Mouse (Mus musculus) MEL (cell line): ENCODE measurements at regions not wholly inside any gene's neighbourhood (a gene's known extent, or its start where the extent isn't known, plus 50 kb on each side); places are given as distances from the start of the nearest gene placed in this dataset.
"Not testable (repeated sequence)": the region's sequence is repeated elsewhere in the genome, so short reads cannot be mapped to it uniquely, and the experiment has no call there.

Source experiments
- DNase-seq: peaks from one replicate; pipeline ENCODE4 v3.0.0; 2011; ENCODE audit warnings: low read depth, low spot score
- H3K27ac ChIP-seq: 2 replicates; pipeline ENCODE4 v1.5.1; 2012; ENCODE audit warnings: low read depth, mild to moderate bottlenecking, control low read depth, low read length, moderate library complexity; ENCODE audit not compliant: control insufficient read depth
- H3K27me3 ChIP-seq, 2 experiments: fragments of 150-350 bp in 1 of 2; sonication (generic) in 1 of 2; 2 replicates each; pipeline ENCODE4 v1.6.1; 2012; ENCODE audit warnings: low read length in 2 of 2, mild to moderate bottlenecking in 2 of 2, improper control_type of control experiment in 1 of 2, moderate library complexity in 1 of 2; ENCODE audit not compliant: insufficient read depth in 2 of 2, control insufficient read depth in 1 of 2
- H3K36me3 ChIP-seq, 2 experiments: 2 replicates each; pipeline ENCODE4 v1.6.1; 2012 to 2014; ENCODE audit warnings: low read length in 2 of 2, improper control_type of control experiment in 1 of 2, inconsistent platforms in 1 of 2, mild to moderate bottlenecking in 1 of 2; ENCODE audit not compliant: insufficient read depth in 2 of 2, control insufficient read depth in 1 of 2
- H3K4me1 ChIP-seq, 2 experiments: fragments of 150-350 bp in 1 of 2; sonication (generic) in 1 of 2; 2 replicates each; pipeline ENCODE4 v1.6.1; 2012; ENCODE audit warnings: low read length in 2 of 2, improper control_type of control experiment in 1 of 2, mild to moderate bottlenecking in 1 of 2; ENCODE audit not compliant: insufficient read depth in 2 of 2, control insufficient read depth in 1 of 2
- H3K4me3 ChIP-seq, 2 experiments: fragments of 150-350 bp in 1 of 2; sonication (generic) in 1 of 2; 2 replicates each; pipeline ENCODE4 v1.5.1; 2012; ENCODE audit warnings: low read depth in 2 of 2, low read length in 2 of 2, mild to moderate bottlenecking in 2 of 2, moderate library complexity in 2 of 2, control low read depth in 1 of 2, improper control_type of control experiment in 1 of 2; ENCODE audit not compliant: control insufficient read depth in 1 of 2, insufficient read depth in 1 of 2
- H3K79me2 ChIP-seq: 2 replicates; pipeline ENCODE4 v1.6.1; 2012; ENCODE audit warnings: mild to moderate bottlenecking, low read length, moderate library complexity; ENCODE audit not compliant: control insufficient read depth, poor library complexity, insufficient read depth
- H3K9ac ChIP-seq: 2 replicates; pipeline ENCODE4 v1.6.1; 2012; ENCODE audit warnings: low read depth, mild to moderate bottlenecking, control low read depth, low read length, moderate library complexity; ENCODE audit not compliant: control insufficient read depth, poor library complexity, severe bottlenecking
- H3K9me3 ChIP-seq: fragments of 150-350 bp; sonication (generic); replicated peaks from 2 replicates; pipeline ENCODE4 v1.6.1; 2012; ENCODE audit warnings: mild to moderate bottlenecking, low read length, improper control_type of control experiment, moderate library complexity; ENCODE audit not compliant: insufficient read depth
- CTCF ChIP-seq, 3 experiments: IDR thresholded peaks in 2 of 3; conservative IDR thresholded peaks in 1 of 3; 2 replicates each; pipeline ENCODE4 v1.5.1; 2011 to 2012; ENCODE audit warnings: low read length in 3 of 3, low read depth in 2 of 3, mild to moderate bottlenecking in 2 of 3, improper control_type of control experiment in 1 of 3, inconsistent platforms in 1 of 3, mixed read lengths in 1 of 3, moderate library complexity in 1 of 3; ENCODE audit not compliant: control insufficient read depth in 1 of 3, insufficient read depth in 1 of 3, poor library complexity in 1 of 3, severe bottlenecking in 1 of 3

DNA sequence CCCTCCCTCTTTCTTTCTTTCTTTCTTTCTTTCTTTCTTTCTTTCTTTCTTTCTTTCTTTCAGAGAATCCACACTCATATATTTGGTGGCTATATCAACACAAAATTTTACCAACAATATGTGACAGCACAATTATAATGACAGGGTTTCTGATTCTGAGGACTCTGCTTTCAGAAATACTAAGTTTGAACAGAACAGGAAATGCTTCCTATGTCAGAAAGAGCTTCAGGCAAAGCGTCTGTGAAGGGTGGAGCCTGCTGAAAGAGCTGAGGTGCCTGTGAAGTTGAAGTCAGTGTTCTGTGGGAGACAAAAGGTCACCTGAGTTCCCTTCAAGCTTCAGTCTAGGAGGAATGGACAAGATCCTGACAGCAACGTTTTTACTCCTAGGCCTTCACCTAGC is 670.8 kb upstream of the Olfr1507 start:
- H3K79me2 ChIP-seq, H3K9me3 ChIP-seq, DNase-seq, H3K27ac ChIP-seq, H3K4me1 ChIP-seq, H3K4me3 ChIP-seq, H3K9ac ChIP-seq, H3K27me3 ChIP-seq, H3K36me3 ChIP-seq: not testable (repeated sequence)

DNA sequence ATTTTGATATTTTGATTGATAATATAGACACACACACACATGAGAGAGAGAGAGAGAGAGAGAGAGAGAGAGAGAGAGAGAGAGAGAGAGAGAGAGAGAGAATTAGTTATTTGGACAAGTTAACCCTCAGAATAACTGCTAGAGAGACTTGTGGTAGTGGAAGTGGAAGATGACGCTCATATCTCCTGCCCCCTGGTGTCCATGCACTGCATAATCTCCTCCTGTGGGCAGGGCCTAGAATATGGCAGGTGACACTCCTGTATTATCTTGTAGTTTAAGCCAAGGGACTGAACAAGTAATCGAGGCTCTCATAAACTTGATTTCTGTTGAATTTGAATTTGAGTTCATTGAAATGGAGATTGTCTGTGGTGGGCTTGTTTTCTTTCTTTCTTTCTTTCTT is 663.5 kb upstream of the Olfr1507 start:
- not testable (repeated sequence) for H3K4me1 ChIP-seq, DNase-seq, H3K9me3 ChIP-seq, H3K9ac ChIP-seq, H3K36me3 ChIP-seq, H3K27me3 ChIP-seq, H3K79me2 ChIP-seq, H3K4me3 ChIP-seq, H3K27ac ChIP-seq

DNA sequence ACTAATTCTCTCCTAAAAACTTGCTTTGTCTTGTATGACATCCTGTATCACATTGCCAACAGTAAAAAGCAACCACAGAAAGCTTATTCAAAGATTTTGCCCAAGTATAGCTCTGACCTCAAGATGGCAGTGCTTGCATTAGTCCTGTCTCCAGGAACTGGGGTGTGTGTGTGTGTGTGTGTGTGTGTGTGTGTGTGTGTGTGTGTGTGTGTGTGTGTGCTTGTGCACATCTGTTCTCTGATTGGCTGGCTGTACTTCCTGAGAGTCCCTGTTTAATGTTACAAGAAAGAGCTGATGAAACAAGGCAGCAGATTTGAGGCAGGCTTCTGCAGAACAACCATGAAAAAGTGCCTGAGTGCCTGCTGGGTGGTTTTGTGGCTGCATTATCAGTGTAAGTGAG is 639.2 kb upstream of the Olfr1507 start:
- not testable (repeated sequence) for H3K4me3 ChIP-seq, H3K79me2 ChIP-seq, H3K27ac ChIP-seq, H3K27me3 ChIP-seq, DNase-seq, H3K9me3 ChIP-seq, H3K36me3 ChIP-seq, H3K4me1 ChIP-seq, H3K9ac ChIP-seq

DNA sequence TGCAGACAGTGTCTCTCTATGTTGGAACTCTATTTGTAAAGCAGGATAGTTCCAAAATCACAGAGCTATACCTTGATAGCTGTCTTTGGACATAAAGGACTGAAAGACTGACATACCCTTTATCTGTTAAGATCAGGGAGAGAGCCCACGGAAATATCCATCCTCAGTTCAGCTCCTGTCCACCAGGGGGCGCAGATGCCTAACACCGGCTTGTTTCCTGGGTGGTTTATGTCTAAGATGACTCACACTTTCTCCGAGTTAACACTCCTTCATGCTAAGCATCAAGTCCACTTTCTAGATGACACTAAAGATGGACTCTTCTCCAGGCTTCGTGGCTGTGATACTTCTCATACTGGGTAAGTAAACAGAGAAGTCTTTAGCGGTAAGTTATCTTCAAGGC is 636.8 kb upstream of the Olfr1507 start:
- H3K4me1 ChIP-seq, H3K27me3 ChIP-seq, H3K4me3 ChIP-seq, H3K27ac ChIP-seq, H3K36me3 ChIP-seq, H3K9me3 ChIP-seq, H3K79me2 ChIP-seq, H3K9ac ChIP-seq: not testable (repeated sequence)
- DNase-seq, result peak; percentile 27
- peak in 2 of 3 experiments; percentile 10 to 38; a peak in 3 of 6 replicates for TF ChIP-seq CTCF (IDR thresholded peaks at IDR 0.05 in 2 of 3, conservative IDR thresholded peaks at IDR 0.05 in 1 of 3; ENCODE audit: control insufficient read depth in 1 of 3, insufficient read depth in 1 of 3, low read depth in 2 of 3, low read length in 3 of 3, poor library complexity in 1 of 3, severe bottlenecking in 1 of 3)

DNA sequence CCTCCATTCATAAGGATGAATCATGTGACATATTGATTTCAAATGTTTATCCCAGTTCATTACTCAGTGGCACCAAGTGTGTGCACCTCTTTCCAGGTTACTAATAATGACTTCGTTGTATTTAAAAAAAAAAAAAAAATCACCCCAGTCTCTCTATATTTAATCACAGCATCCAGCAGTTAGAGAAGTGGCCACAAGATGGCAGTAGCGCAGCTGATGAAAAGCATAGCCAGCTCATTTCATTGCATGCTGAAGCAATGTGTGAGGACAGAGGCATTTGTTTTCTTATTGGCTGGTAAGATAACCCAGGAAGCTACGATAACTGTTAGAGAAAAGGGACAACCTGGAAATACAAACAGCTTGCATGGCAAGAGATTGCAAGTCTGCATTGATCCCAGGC is 626.2 kb upstream of the Olfr1507 start:
- H3K9me3 ChIP-seq, H3K9ac ChIP-seq, H3K36me3 ChIP-seq, H3K79me2 ChIP-seq, H3K27me3 ChIP-seq, H3K4me3 ChIP-seq, H3K27ac ChIP-seq, DNase-seq, H3K4me1 ChIP-seq: not testable (repeated sequence)

DNA sequence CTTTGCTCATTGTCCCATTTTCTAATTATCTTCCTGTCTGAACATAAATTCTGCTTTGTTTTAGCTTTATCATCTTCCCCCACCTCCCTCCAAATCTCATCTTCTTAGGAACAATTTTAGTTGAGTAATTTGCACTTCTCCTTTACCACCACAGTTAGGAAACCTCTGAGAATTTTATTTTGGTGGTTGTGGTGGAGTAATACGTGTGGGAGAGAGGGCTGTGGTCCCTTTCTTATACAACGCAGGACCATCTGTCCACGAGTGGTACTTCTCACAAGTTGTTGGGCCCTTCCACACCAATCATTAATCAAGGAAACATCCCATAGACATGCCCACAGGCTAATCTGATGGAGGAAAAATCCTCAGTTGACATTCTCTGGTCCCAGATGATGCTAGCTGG is 614.2 kb upstream of the Olfr1507 start:
- H3K79me2 ChIP-seq, H3K27ac ChIP-seq, H3K4me1 ChIP-seq, DNase-seq, H3K4me3 ChIP-seq, H3K9ac ChIP-seq, H3K36me3 ChIP-seq, H3K27me3 ChIP-seq, H3K9me3 ChIP-seq: not testable (repeated sequence)

DNA sequence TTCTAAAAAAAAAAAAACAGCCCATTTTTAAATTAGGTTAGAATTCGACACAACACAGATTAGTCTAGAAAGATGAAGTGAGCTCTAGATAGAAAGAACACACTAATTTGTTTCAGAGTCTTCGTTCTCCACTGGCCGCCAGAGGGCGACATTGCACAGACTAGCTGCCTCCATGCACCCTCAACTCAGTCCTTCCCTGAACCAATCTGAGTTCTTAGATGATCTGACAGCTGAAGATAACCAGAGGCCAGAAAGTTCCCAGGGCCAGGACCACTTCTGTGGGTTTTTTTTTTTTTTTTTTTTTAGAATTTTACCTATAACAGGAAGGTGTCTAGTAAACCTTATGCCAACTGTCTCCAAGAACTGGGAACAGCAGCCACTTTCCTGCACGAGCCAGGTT is 605.8 kb upstream of the Olfr1507 start:
- H3K9ac ChIP-seq, H3K27me3 ChIP-seq, H3K4me1 ChIP-seq, H3K27ac ChIP-seq, H3K9me3 ChIP-seq, DNase-seq, H3K79me2 ChIP-seq, H3K36me3 ChIP-seq, H3K4me3 ChIP-seq: not testable (repeated sequence)
